Mouse (Mus musculus) E14TG2a.4 (cell line): ENCODE data around the gene Gm45062.

ENCODE experiments used
- CTCF ChIP-seq: conservative IDR thresholded peaks from 2 replicates; pipeline ENCODE4 v1.5.1; 2014; ENCODE audit warnings: low read length
- NANOG ChIP-seq: IDR thresholded peaks from 2 replicates; pipeline ENCODE4 v1.6.1; 2014; ENCODE audit warnings: borderline replicate concordance, low read length, mixed read lengths

DNA sequence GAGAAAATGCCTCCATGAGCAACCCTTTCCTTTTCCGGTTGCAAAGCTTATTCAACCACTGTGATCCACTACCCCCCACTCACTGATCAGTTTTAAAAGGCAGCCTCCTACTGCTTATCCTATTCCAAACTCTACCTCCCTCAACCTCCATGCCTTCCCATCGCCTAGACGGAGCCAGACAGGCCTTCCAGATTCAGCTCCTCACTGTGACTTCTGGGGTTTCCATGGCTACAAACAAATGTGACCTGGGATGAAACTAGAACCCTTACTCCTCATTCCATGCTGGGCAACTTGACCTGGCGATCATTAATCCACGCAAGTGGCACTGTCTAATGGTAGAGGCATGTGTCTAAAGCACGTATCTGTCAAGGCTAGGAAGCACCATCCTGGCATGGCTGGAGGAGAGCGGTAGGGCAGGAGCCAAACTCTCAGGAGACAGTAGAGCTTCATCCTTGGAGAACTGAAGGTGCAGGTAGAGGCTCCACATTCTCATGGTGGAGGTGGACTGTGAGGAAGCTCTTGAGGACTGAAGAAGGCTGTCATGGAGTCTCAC, 369.5 kb downstream of the Gm45062 start:
- TF ChIP-seq CTCF (no peak), NANOG (no peak)
